Mouse (Mus musculus): ENCODE data around the gene Dct. TPM values are rescaled to one million over a fixed set of nuclear protein-coding genes. Genes with fewer than 3 reads are reported as not detected.
A peak's percentile ranks its signal among the peaks of the same experiment; 100 is the strongest.

Dct gene
- polyA plus RNA-seq, 1 experiment, result 0.23 TPM

DNA sequence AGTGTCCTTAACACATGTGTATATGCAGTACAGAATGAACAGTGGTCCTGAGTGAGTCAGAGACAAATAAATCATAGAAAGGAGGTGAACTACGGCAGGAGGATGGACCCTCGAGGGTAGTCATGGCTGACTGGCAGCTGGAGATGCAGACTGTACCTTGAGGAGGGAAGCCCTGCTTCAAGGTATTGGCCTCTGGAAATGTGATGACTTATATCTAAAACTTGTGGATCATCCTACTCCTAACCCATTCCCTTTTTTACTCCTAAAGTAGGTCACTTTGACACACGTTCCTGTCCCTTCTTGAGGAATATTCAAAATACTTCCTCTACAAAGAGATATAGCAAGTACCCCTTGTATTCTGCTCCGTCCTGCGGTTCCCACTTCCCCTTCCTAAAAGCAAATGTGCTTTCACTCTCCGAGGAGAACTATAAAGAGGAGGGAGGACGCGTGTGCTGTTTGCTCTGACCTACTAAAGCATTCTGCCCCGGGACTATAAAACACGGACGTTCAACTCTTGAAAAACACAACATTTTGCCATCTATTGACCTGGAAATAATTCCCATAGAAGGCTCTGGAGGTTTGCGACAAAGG, 2.3 kb downstream of the Dct start:
- Histone ChIP-seq H3K4me1 (replicated peaks; ENCODE audit: control insufficient read depth, insufficient read depth, low read length) (no peaks in the 10 kb centered on the region), H3K27ac (ENCODE audit: control insufficient read depth, insufficient read depth, low read length) (no peak overlapping the region), H3K4me3 (ENCODE audit: control insufficient read depth, insufficient read depth, low read length) (no peak overlapping the region), H3K27me3 (ENCODE audit: control insufficient read depth, insufficient read depth, low read length) (no peaks in the 10 kb centered on the region), H3K36me3 (ENCODE audit: control insufficient read depth, insufficient read depth, low read length) (no peaks in the 10 kb centered on the region)
- WGBS, result 14% methylated on average over 12 of the region's 12 CpGs
- no peak for DNase-seq
- TF ChIP-seq CTCF (IDR thresholded peaks at IDR 0.05; ENCODE audit: borderline replicate concordance, control insufficient read depth, extremely low read depth, insufficient read depth, low read length, poor library complexity) (no peak), POLR2A (IDR thresholded peaks at IDR 0.05; ENCODE audit: control insufficient read depth, extremely low read depth, insufficient read depth, low read length, poor library complexity) (no peak)

DNA sequence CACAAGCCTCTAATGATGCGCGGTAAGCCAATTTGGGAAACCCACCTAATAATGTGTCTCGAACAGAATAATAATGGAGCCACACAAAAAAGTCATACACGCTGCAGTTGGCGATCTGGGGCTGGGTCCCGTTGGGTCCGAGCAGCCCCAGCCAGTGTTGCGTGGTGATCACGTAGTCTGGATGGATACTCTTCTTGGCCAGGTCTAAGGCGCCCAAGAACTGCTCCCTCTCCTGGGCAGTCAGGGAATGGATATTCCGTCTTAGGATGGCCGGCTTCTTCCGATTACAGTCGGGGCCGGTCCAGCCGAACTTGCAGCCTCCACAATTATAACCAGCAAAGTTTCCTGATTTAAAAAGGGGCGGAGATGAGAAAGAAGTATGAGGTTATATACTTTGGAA, 9.1 kb downstream of the Dct start:
- Histone ChIP-seq H3K27me3 (ENCODE audit: control insufficient read depth, insufficient read depth, low read length) (no peaks in the 10 kb centered on the region), H3K4me1 (replicated peaks; ENCODE audit: control insufficient read depth, insufficient read depth, low read length) (no peaks in the 10 kb centered on the region), H3K27ac (ENCODE audit: control insufficient read depth, insufficient read depth, low read length) (no peak overlapping the region), H3K36me3 (ENCODE audit: control insufficient read depth, insufficient read depth, low read length) (no peaks in the 10 kb centered on the region), H3K4me3 (ENCODE audit: control insufficient read depth, insufficient read depth, low read length) (no peak overlapping the region)
- 94% methylated on average over 17 of the region's 17 CpGs for WGBS
- TF ChIP-seq CTCF (IDR thresholded peaks at IDR 0.05; ENCODE audit: borderline replicate concordance, control insufficient read depth, extremely low read depth, insufficient read depth, low read length, poor library complexity) (no peak), POLR2A (IDR thresholded peaks at IDR 0.05; ENCODE audit: control insufficient read depth, extremely low read depth, insufficient read depth, low read length, poor library complexity) (no peak)
- DNase-seq, result no peak

DNA sequence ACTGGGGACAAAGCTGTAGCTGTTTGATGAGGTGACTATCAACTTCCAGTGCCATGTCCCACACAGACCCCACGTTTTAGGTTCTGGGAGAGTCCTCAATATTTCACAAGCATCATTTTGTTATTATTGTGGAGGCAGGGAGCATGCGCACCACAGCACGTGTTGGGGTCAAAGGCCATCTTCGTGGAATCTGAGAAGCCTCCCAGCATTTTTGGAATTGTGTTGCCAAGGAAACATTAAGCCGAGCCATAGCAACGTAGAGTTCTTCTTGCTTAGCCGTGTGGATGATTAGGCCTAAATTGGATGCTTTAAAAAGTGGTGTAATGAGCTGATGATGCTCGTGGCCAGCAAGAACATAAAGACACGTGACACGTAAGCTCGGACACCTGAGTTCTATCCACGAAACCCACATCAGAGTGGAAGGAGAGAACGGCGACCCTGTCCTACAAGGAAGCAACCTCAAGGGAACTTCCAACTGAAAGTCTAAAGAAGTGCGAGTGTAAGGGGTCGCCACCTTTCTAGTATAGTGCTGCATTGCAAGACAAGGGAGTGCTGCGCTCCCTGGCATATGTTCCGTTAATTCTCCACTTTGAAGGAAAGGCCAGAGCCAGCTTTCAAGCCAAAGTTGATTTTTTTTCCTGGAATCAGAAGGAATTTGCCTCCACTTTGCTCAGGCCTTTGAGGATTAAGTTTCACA, 9.8 kb downstream of the Dct start:
- Histone ChIP-seq H3K27ac (ENCODE audit: control insufficient read depth, insufficient read depth, low read length) (no peak overlapping the region), H3K4me3 (ENCODE audit: control insufficient read depth, insufficient read depth, low read length) (no peak overlapping the region), H3K36me3 (ENCODE audit: control insufficient read depth, insufficient read depth, low read length) (no peaks in the 10 kb centered on the region), H3K27me3 (ENCODE audit: control insufficient read depth, insufficient read depth, low read length) (no peaks in the 10 kb centered on the region), H3K4me1 (replicated peaks; ENCODE audit: control insufficient read depth, insufficient read depth, low read length) (no peaks in the 10 kb centered on the region)
- 93% methylated on average over 18 of the region's 18 CpGs for WGBS
- DNase-seq, result no peak
- TF ChIP-seq POLR2A (IDR thresholded peaks at IDR 0.05; ENCODE audit: control insufficient read depth, extremely low read depth, insufficient read depth, low read length, poor library complexity), result no peak

DNA sequence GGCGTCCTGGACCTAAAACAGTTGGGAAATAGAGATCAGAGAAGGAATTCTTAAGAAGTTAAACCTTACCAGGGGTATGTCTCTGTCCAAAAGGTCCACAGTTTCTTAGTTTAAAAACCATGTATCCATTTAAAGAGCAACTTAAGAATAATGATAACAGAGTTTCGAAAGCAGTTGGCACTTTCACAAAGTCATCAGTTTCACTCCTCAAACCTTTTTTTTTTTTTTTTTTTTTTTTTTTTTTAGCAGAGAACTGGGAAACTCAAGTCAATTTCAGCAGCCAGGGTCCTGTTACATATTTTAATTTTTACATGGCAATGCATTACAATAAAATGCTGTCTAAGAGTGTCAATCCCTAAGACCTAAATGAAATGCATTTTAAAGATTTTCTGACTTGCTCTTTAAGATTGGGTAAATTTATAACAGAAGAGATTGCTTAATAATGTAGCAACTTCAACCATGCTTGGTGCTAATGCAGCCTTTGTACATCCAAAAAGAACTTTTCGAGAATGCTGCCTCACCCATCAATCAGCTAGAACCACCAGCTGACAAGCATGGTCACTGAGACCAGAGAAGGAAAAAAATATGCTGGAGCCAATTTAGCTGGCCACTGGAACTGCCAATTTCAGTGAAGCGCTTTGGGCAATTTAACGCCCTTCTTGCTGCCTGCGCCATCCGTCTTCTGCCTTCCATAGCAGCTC, 11.3 kb downstream of the Dct start:
- no peaks in the 10 kb centered on the region for H3K36me3 ChIP-seq (ENCODE audit: control insufficient read depth, insufficient read depth, low read length)
- no peak for TF ChIP-seq CTCF (IDR thresholded peaks at IDR 0.05; ENCODE audit: borderline replicate concordance, control insufficient read depth, extremely low read depth, insufficient read depth, low read length, poor library complexity)
- TF ChIP-seq POLR2A (IDR thresholded peaks at IDR 0.05; ENCODE audit: control insufficient read depth, extremely low read depth, insufficient read depth, low read length, poor library complexity), result no peak
- WGBS, result 81% methylated on average over 7 of the region's 7 CpGs
- no peak for DNase-seq
- no peaks in the 10 kb centered on the region for H3K27me3 ChIP-seq (ENCODE audit: control insufficient read depth, insufficient read depth, low read length)
- H3K4me1 ChIP-seq (replicated peaks; ENCODE audit: control insufficient read depth, insufficient read depth, low read length), result no peaks in the 10 kb centered on the region
- H3K27ac ChIP-seq (ENCODE audit: control insufficient read depth, insufficient read depth, low read length), result no peak overlapping the region
- no peak overlapping the region for H3K4me3 ChIP-seq (ENCODE audit: control insufficient read depth, insufficient read depth, low read length)

DNA sequence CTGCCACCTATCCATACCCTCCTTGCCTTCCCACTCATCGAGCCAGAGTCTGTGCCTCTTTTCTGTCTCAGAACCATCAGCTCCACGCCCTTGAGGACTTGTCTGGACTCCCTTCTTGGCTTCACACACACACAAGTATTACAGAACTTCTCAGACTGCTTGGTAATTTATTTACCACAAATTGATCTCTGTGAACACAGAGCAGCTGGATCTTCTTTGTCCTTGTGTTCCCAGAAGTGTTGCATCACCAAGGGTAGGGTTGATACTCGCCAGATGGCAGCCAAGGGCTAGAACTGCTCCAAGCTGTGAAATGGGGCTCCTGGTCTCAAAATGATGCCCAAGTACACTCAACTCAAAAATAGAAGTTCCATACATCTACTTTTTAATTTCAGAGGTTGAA, 13.0 kb downstream of the Dct start:
- TF ChIP-seq POLR2A (IDR thresholded peaks at IDR 0.05; ENCODE audit: control insufficient read depth, extremely low read depth, insufficient read depth, low read length, poor library complexity) (no peak), CTCF (IDR thresholded peaks at IDR 0.05; ENCODE audit: borderline replicate concordance, control insufficient read depth, extremely low read depth, insufficient read depth, low read length, poor library complexity) (no peak)
- WGBS, result 87% methylated on average over 3 of the region's 3 CpGs
- no peaks in the 10 kb centered on the region for H3K36me3 ChIP-seq (ENCODE audit: control insufficient read depth, insufficient read depth, low read length)
- H3K4me1 ChIP-seq (replicated peaks; ENCODE audit: control insufficient read depth, insufficient read depth, low read length), result no peaks in the 10 kb centered on the region
- no peak for DNase-seq
- no peak overlapping the region for H3K4me3 ChIP-seq (ENCODE audit: control insufficient read depth, insufficient read depth, low read length)
- H3K27me3 ChIP-seq (ENCODE audit: control insufficient read depth, insufficient read depth, low read length), result no peaks in the 10 kb centered on the region
- H3K27ac ChIP-seq (ENCODE audit: control insufficient read depth, insufficient read depth, low read length), result no peak overlapping the region

DNA sequence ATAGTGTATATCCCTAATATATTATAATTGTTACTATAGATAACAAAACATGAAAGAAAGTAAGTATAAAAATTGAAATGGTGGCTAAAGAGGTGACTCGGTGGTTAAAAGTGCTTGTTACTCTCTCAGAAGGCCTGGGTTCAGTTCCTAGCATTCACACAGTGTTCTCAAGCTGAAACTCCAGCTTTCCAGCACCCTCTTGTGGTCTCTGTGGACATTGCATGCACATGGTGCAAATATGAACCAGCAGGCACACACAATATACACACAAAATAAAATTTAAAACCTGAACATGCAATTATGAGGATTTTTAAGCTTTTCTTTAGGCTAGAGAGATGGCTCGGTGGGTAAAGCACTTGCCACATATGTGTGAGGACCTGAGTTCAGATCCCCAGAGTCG, 24.5 kb downstream of the Dct start:
- DNase-seq, result peak; percentile 6
- 98% methylated on average over 3 of the region's 3 CpGs for WGBS
- H3K27me3 ChIP-seq (ENCODE audit: control insufficient read depth, insufficient read depth, low read length), result no peaks in the 10 kb centered on the region
- no peak overlapping the region for H3K4me3 ChIP-seq (ENCODE audit: control insufficient read depth, insufficient read depth, low read length)
- H3K36me3 ChIP-seq (ENCODE audit: control insufficient read depth, insufficient read depth, low read length), result no peaks in the 10 kb centered on the region
- no peak overlapping the region for H3K27ac ChIP-seq (ENCODE audit: control insufficient read depth, insufficient read depth, low read length)
- TF ChIP-seq POLR2A (IDR thresholded peaks at IDR 0.05; ENCODE audit: control insufficient read depth, extremely low read depth, insufficient read depth, low read length, poor library complexity) (no peak), CTCF (IDR thresholded peaks at IDR 0.05; ENCODE audit: borderline replicate concordance, control insufficient read depth, extremely low read depth, insufficient read depth, low read length, poor library complexity) (no peak)
- H3K4me1 ChIP-seq (replicated peaks; ENCODE audit: control insufficient read depth, insufficient read depth, low read length), result no peaks in the 10 kb centered on the region
